Mouse (Mus musculus) liver, embryonic 16.5 days (tissue): ENCODE measurements around the gene Gm20517. TPM values are rescaled to one million over a fixed set of nuclear protein-coding genes. Genes with fewer than 3 reads are reported as not detected.

Source experiments
- ATAC-seq: fragments of 200-750 bp; cut with Nextera tagmentation; 2 replicates; pipeline ENCODE4 v1.8.0; 2017; ENCODE audit warnings: low read depth, mild to moderate bottlenecking, moderate number of reproducible peaks, moderate library complexity
- H3K27ac ChIP-seq: fragments of 300-500 bp; sonication (generic); 2 replicates; pipeline ENCODE4 v1.5.1; 2014; ENCODE audit warnings: mild to moderate bottlenecking, low read length
- H3K27me3 ChIP-seq: fragments of 300-500 bp; sonication (generic); 2 replicates; pipeline ENCODE4 v1.6.1; 2014; ENCODE audit warnings: low read depth, low read length, mixed read lengths; ENCODE audit not compliant: control insufficient read depth, insufficient read depth
- H3K36me3 ChIP-seq: fragments of 300-500 bp; sonication (generic); 2 replicates; pipeline ENCODE4 v1.6.1; 2014; ENCODE audit warnings: mild to moderate bottlenecking; ENCODE audit not compliant: control insufficient read depth, insufficient read depth
- H3K4me1 ChIP-seq: fragments of 300-500 bp; sonication (generic); 2 replicates; pipeline ENCODE4 v1.6.1; 2014; ENCODE audit warnings: low read depth, low read length, mixed read lengths; ENCODE audit not compliant: control insufficient read depth
- H3K4me2 ChIP-seq: fragments of 300-500 bp; sonication (generic); 2 replicates; pipeline ENCODE4 v1.6.1; 2014; ENCODE audit warnings: low read depth, low read length, mixed read lengths
- H3K4me3 ChIP-seq: fragments of 300-500 bp; sonication (generic); 2 replicates; pipeline ENCODE4 v1.5.1; 2014; ENCODE audit warnings: low read depth, mild to moderate bottlenecking, low read length
- H3K9ac ChIP-seq: fragments of 300-500 bp; sonication (generic); 2 replicates; pipeline ENCODE4 v1.6.1; 2014; ENCODE audit warnings: low read depth, low read length
- H3K9me3 ChIP-seq: fragments of 300-500 bp; sonication (generic); replicated peaks from 2 replicates; pipeline ENCODE4 v1.6.1; 2016; ENCODE audit warnings: low read length; ENCODE audit not compliant: control insufficient read depth
- WGBS: fragments of 180-500 bp; shearing (Covaris S2); extraction: QIAGEN DNeasy Blood & Tissue Kit; methylation state at CpG from one replicate; pipeline ENCODE4 v1.1.7; 2014; ENCODE audit not compliant: insufficient replicate concordance; 5-methylcytosine and 5-hydroxymethylcytosine counted together
- polyA plus RNA-seq: library from polyadenylated mRNA; unstranded; fragments of >200 nt; fragmentation: Nextera tagmentation; extraction: Ambion mirVana; gene quantifications from 2 replicates; pipeline ENCODE4 v1.2.1, GENCODE M21; 2015

Gm20517 gene
- polyA plus RNA-seq, 1 experiment from 2014 or later: 1.1 TPM

- Histone ChIP-seq H3K4me2 (no peak overlapping the region), H3K27ac (no peak overlapping the region), H3K4me3 (no peak overlapping the region), H3K27me3 (peaks cover 13% of the 10 kb centered on the region), H3K9me3 (no peaks in the 10 kb centered on the region), H3K9ac (no peak overlapping the region), H3K36me3 (no peaks in the 10 kb centered on the region), H3K4me1 (peaks cover 34% of the 10 kb centered on the region)
- no peak for ATAC-seq
- 82% methylated on average over 3 of the region's 3 CpGs for WGBS
These were observed 80.3 kb downstream of the Gm20517 start for GRCm38 (mm10) chr17:47691650-47692049.

- 47% methylated on average over 13 of the region's 13 CpGs for WGBS
- peak overlapping the region; percentile 70 for H3K4me3 ChIP-seq
- peaks cover 17% of the 10 kb centered on the region for H3K27me3 ChIP-seq
These were observed 82.5 kb downstream of the Gm20517 start for GRCm38 (mm10) chr17:47693671-47694441.

GRCm38 (mm10) chr17:47694442-47694502, 82.9 kb downstream of the Gm20517 start, which contains the start of gene Gm21981:
Gm21981 (minus strand) TSS chr17:47694455.
- peak within 1 kb of the TSS; percentile 70 for H3K4me3 ChIP-seq
- H3K4me1 ChIP-seq: peaks cover 18% of the 10 kb centered on the region
- peaks cover 17% of the 10 kb centered on the region for H3K27me3 ChIP-seq
- no peak for ATAC-seq
- no peaks in the 10 kb centered on the region for H3K36me3 ChIP-seq
- H3K9me3 ChIP-seq: no peaks in the 10 kb centered on the region
- 2% methylated on average over 3 of the region's 3 CpGs for WGBS
- peak within 1 kb of the TSS; percentile 65 for H3K9ac ChIP-seq
- peak within 1 kb of the TSS; percentile 90 for H3K4me2 ChIP-seq
- H3K27ac ChIP-seq: peak within 1 kb of the TSS; percentile 60

More at GRCm38 (mm10) chr17:47693671-47694441, 82.5 kb downstream of the Gm20517 start:
- Histone ChIP-seq H3K9ac (peak overlapping the region; percentile 51), H3K27ac (no peak overlapping the region; the same call in 1 of the 2 replicates), H3K4me1 (peaks cover 22% of the 10 kb centered on the region), H3K4me2 (peak overlapping the region; percentile 90), H3K36me3 (no peaks in the 10 kb centered on the region), H3K9me3 (no peaks in the 10 kb centered on the region)
- no peak for ATAC-seq

- H3K4me3 ChIP-seq: peak within 1 kb of the TSS; percentile 70
- H3K27me3 ChIP-seq: peaks cover 17% of the 10 kb centered on the region
- under 1% methylated on average over 81 of the region's 82 CpGs for WGBS
- no peaks in the 10 kb centered on the region for H3K36me3 ChIP-seq
- peaks cover 17% of the 10 kb centered on the region for H3K4me1 ChIP-seq
- H3K9me3 ChIP-seq: no peaks in the 10 kb centered on the region
- H3K27ac ChIP-seq: peak within 1 kb of the TSS; percentile 60
- H3K9ac ChIP-seq: peak within 1 kb of the TSS; percentile 65
- peak; percentile 89 for ATAC-seq
- peak within 1 kb of the TSS; percentile 90 for H3K4me2 ChIP-seq
These were observed 83.3 kb downstream of the Gm20517 start, which contains the start of gene Prickle4 for GRCm38 (mm10) chr17:47694503-47695336. Prickle4 (minus strand) TSS chr17:47694736.

GRCm38 (mm10) chr17:47695337-47695710, 83.9 kb downstream of the Gm20517 start:
- H3K27ac ChIP-seq: no peak overlapping the region
- no peaks in the 10 kb centered on the region for H3K9me3 ChIP-seq
- no peaks in the 10 kb centered on the region for H3K36me3 ChIP-seq
- no peak for ATAC-seq
- H3K9ac ChIP-seq: peak overlapping the region; percentile 65
- H3K4me3 ChIP-seq: peak overlapping the region; percentile 70
- peak overlapping the region; percentile 90 for H3K4me2 ChIP-seq
- H3K4me1 ChIP-seq: peaks cover 19% of the 10 kb centered on the region
- H3K27me3 ChIP-seq: peaks cover 17% of the 10 kb centered on the region
- under 1% methylated on average over 22 of the region's 23 CpGs for WGBS

- no peak overlapping the region for H3K4me2 ChIP-seq
- WGBS: 67% methylated on average over 10 of the region's 10 CpGs
- H3K4me1 ChIP-seq: peaks cover 19% of the 10 kb centered on the region
- no peaks in the 10 kb centered on the region; the same call in 1 of the 2 replicates for H3K36me3 ChIP-seq
- no peak for ATAC-seq
- peaks cover 19% of the 10 kb centered on the region for H3K27me3 ChIP-seq
- no peak overlapping the region for H3K4me3 ChIP-seq
- H3K9ac ChIP-seq: no peak overlapping the region
- H3K9me3 ChIP-seq: no peaks in the 10 kb centered on the region
- no peak overlapping the region for H3K27ac ChIP-seq
These were observed 86.8 kb downstream of the Gm20517 start for GRCm38 (mm10) chr17:47698156-47698555.

GRCm38 (mm10) chr17:47699055-47699454, 87.7 kb downstream of the Gm20517 start:
- no peaks in the 10 kb centered on the region for H3K9me3 ChIP-seq
- no peak for ATAC-seq
- H3K27ac ChIP-seq: peak overlapping the region; percentile 27
- H3K4me2 ChIP-seq: no peak overlapping the region
- no peaks in the 10 kb centered on the region; the same call in 1 of the 2 replicates for H3K36me3 ChIP-seq
- H3K4me3 ChIP-seq: no peak overlapping the region
- H3K27me3 ChIP-seq: peaks cover 24% of the 10 kb centered on the region
- H3K9ac ChIP-seq: no peak overlapping the region
- WGBS: 43% methylated on average over 2 of the region's 2 CpGs
- H3K4me1 ChIP-seq: peaks cover 15% of the 10 kb centered on the region

GRCm38 (mm10) chr17:47701793-47702192, 90.4 kb downstream of the Gm20517 start:
- Histone ChIP-seq H3K36me3 (no peaks in the 10 kb centered on the region; the same call in 1 of the 2 replicates), H3K27ac (no peak overlapping the region), H3K4me1 (peaks cover 2% of the 10 kb centered on the region; the same call in 1 of the 2 replicates), H3K4me3 (no peak overlapping the region), H3K9me3 (no peaks in the 10 kb centered on the region), H3K27me3 (peaks cover 11% of the 10 kb centered on the region), H3K4me2 (no peak overlapping the region), H3K9ac (no peak overlapping the region)
- no peak for ATAC-seq
- 60% methylated on average over 9 of the region's 9 CpGs for WGBS
